Mouse (Mus musculus) ES-Bruce4 (cell line): ENCODE measurements around the gene Gm10518.
"Not testable (repeated sequence)": the region's sequence is repeated elsewhere in the genome, so short reads cannot be mapped to it uniquely, and the experiment has no call there.

Experiments
- CTCF ChIP-seq: IDR thresholded peaks from one replicate; pipeline ENCODE4 v1.8.1; 2011; ENCODE audit warnings: low read depth, low read length
- EP300 ChIP-seq: IDR thresholded peaks from 2 replicates; pipeline ENCODE4 v1.6.1; 2011; ENCODE audit warnings: low read depth, low read length; ENCODE audit not compliant: insufficient read depth
- POLR2A ChIP-seq: IDR thresholded peaks from one replicate; pipeline ENCODE4 v1.8.1; 2011; ENCODE audit warnings: low read length; ENCODE audit not compliant: insufficient read depth

DNA sequence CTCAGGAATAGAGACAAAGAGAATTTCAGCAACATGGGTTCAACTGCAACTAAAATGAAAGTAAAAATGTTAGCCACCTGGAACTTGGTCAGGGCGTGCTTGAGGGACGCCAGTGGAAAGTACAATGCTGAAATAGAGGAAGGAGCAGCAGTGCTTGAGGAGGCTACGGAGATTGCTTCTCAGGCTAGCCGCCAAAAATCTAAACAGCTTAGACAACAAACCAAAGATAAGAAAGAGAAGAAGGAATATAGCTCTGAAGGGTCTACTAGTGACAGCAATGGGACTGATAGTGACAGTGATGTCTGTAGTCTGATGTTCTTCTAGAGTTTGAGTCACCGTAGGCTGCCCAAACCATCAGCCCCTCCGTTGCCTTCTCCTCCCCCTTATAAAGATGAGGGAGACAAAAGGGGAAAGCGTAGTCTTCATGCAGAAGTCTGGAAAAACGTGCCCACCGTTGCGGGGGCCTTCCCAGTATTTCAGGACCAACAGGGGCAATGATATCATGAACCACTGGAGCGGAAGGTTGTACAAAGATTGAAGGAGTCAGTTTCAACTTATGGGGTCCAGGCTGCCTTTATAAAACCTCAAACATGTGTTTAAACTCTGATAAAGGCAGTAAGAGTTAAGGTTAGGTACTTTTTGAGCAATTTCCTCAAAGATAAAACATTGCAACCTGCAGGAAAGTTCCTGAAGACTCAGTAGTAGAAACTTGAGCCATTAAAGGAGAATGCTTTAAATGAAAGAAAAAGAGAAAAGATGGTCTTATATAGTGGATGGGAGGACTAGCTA, 15.5 kb downstream of the Gm10518 start:
- TF ChIP-seq EP300, CTCF, POLR2A: not testable (repeated sequence)
